Mouse (Mus musculus) heart, postnatal 10 days (tissue): ENCODE results near the gene Tepp. TPM values are rescaled to one million over a fixed set of nuclear protein-coding genes. Genes with fewer than 3 reads are reported as not detected.
A peak's percentile ranks its signal among the peaks of the same experiment; 100 is the strongest.

Experiments used
- DNase-seq, 2 experiments: peaks; one replicate each; pipeline ENCODE4 v3.0.0; 2021
- intact Hi-C: fragments of 180-260 bp; cut with DNase I; formaldehyde crosslinking; loops from one replicate; pipeline ENCODE4 v1.15.1; 2025
- total RNA-seq, 2 experiments: library from RNA; stranded (reverse); gene quantifications; 2 replicates each; pipeline ENCODE4 v1.2.3; 2021

Gene Tepp
- total RNA-seq, 2 experiments from 2014 or later = not detected

DNA sequence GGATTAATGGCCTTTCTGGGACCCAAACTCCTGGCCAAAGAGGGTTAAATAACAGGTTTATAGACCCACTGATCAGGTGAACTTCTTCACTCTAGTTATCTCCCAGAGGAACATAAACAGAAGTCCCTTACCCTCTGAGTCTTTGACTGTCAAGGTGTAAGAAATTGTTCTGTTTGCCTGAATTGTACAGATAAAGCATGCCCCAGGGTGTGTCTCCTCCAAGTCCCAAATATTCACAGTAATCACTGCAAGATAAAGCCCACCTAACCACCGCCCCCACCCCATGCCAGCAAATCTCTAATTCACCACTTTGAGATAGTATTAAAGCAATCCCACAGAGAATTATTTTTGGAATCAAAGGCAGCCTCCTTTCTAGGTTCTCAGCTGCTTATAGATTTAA is 20.0 kb downstream of the Tepp start:
- intact Hi-C loops = no loop called here
- no peak for DNase-seq

- intact Hi-C loops = loop anchor here (1.0 kb wide), 1 partner anchor 76 kb away; no protein-coding TSS in a partner anchor
- no peak for DNase-seq
These were observed 20.9 kb downstream of the Tepp start for GRCm38 (mm10) chr8:95331156-95331719.

- intact Hi-C loops = loop anchor here (1.0 kb wide), 1 partner anchor 77 kb away; no protein-coding TSS in a partner anchor
- DNase-seq = peak; percentile 96 to 98
These were observed 21.5 kb downstream of the Tepp start, which contains the start of the genes Zfp319 and Usb1 for GRCm38 (mm10) chr8:95331720-95332436. Gene Zfp319 (minus strand): TSS chr8:95331950. Gene Usb1 (plus strand): TSS chr8:95332284.

- intact Hi-C loops = no loop called here
- no peak for DNase-seq
These were observed 22.3 kb downstream of the Tepp start for GRCm38 (mm10) chr8:95332437-95333199.

DNA sequence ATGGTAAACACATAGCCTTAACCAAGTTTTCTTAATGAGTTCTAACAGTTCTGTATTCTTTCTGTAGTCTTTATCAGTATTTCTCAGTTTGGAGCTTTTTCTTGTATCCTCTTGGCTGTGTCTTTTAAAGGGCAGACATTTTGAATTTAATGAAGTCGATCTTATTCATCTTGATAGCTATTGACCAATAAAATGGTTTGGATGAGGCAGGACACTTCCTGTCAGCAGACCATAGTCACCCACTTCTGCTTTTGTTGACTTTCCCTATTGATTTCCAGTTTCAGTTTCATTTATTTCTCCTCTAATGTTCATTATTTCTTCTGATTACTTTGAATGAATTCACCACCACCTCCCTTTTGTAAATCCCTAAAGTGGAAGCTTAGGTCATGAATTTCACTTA is 25.3 kb downstream of the Tepp start:
- no peak for DNase-seq
- intact Hi-C loops = no loop called here

GRCm38 (mm10) chr8:95336363-95336762 is 26.0 kb downstream of the Tepp start:
- intact Hi-C loops = no loop called here
- DNase-seq = no peak

- intact Hi-C loops = no loop called here
- DNase-seq = peak; percentile 76 to 81
These were observed 31.4 kb downstream of the Tepp start for GRCm38 (mm10) chr8:95341721-95342120.

DNA sequence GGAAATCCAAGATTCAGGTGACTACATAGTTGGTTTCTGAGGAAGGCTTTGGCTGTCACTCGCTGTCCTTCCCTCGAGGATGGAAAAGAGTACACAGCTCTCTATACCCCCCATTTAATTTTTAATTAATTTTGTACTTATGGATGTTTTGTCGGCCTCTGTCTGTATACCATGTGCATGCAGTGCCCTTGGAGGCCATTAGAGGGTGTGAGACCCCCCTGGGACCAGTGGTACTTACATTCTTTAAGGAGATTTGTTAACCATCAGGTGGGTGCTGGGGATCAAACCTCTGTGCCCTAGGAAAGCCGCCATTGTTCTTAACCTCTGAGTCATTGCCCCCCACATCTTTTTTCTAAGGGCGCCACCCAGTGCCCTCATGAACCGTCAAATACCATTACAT is 34.3 kb downstream of the Tepp start:
- no peak for DNase-seq
- intact Hi-C loops = loop anchor here (5.0 kb wide), 3 partner anchors 108 to 258 kb away; no protein-coding TSS in a partner anchor

DNA sequence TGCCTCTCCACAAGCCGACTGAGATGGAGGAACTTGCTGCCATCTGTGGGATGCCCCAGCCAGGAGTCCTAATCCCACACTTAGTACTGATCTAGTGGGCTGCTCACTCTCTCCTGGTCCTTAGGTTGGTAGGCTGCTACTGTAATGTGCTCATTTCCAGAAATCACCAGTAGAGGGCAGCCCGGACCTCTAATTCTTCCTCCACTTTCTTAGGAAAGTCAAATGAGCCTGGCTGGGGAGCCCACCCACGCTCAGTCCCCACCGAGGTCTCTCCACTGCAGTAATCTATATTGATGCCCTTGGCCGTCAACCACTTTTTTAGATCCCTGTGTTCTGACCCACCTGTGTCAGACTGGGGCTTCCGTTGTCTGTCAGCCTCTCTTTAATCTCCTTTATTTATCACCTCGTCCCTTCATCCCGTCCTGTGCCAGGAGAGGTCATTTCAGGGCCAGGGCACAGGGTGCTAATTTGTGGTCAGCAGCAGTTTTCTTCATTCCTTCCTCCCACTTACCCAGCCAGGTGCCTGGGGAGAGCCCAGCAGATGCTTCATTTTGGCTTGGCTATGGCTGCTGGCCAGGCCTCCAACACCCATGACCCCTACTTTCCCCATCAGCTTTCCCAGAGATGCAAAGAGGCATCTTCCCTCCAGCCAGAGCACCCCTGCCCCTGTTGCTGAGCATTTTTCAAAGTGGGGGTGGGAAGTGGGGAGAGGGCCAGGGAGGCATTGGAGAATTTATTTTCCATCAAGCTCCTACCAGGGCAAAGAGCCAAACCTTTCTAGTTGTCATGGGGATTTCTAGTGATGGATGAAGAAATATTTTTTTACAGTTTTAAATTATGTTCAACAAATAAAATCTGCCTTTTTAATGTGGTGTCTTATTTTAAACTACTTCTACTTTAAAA is 36.5 kb downstream of the Tepp start:
- intact Hi-C loops = loop anchor here (1.0 to 5.0 kb wide), 5 partner anchors 83 to 350 kb away; no protein-coding TSS in a partner anchor
- DNase-seq = peak; percentile 84 to 90

GRCm38 (mm10) chr8:95348356-95348755 is 38.0 kb downstream of the Tepp start:
- DNase-seq = no peak
- intact Hi-C loops = loop anchor here (2.0 to 5.0 kb wide), 4 partner anchors 86 to 254 kb away; partner anchors contain the start of gene Cfap20

DNA sequence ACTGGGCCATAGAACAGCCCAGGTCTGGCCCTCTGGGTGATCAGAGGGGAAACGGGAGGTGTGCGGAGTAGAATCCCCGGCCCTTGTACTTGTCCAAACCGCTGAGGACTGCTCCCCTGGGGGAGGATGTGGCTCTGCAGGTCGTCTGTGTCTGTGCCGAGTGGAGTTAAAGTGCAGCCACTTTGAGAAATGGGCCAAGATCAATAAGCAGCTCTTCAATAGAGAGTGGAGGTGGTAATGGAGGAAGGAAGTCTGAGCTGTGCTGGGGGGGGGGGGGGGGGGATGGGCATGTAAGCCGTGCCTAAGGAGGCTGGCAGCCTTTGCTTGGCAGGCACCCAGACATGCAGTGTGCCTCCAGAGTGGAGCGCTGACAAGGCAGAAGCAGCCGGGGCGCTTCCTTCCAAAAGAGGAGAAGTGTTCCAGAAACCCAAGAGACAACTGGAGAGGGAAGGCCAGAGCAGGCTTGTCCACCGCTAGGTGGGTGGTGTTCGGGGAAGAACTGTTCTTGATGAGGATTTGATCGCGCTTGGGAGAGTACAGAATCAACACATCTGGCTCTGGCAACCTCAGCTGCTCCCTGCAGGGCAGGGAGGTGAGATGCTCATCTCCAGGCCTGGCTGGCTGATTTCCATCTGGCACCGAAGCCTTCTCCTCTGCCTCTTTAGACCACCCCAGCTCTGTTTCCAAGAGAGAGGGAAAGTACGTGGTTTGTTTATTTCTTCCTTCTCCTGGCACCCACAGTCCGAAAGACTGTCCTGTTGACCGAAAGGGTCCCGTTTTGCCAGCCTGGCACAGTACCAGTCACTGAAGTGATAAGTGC is 38.7 kb downstream of the Tepp start:
- intact Hi-C loops = loop anchor here (2.0 to 5.0 kb wide), 4 partner anchors 86 to 253 kb away; partner anchors contain the start of gene Cfap20
- peak; percentile 78 to 83 for DNase-seq

- intact Hi-C loops = loop anchor here (5.0 kb wide), 1 partner anchor 41 kb away; no protein-coding TSS in a partner anchor
- peak; percentile 50 to 57 for DNase-seq
These were observed 41.1 kb downstream of the Tepp start for GRCm38 (mm10) chr8:95351461-95351860.

DNA sequence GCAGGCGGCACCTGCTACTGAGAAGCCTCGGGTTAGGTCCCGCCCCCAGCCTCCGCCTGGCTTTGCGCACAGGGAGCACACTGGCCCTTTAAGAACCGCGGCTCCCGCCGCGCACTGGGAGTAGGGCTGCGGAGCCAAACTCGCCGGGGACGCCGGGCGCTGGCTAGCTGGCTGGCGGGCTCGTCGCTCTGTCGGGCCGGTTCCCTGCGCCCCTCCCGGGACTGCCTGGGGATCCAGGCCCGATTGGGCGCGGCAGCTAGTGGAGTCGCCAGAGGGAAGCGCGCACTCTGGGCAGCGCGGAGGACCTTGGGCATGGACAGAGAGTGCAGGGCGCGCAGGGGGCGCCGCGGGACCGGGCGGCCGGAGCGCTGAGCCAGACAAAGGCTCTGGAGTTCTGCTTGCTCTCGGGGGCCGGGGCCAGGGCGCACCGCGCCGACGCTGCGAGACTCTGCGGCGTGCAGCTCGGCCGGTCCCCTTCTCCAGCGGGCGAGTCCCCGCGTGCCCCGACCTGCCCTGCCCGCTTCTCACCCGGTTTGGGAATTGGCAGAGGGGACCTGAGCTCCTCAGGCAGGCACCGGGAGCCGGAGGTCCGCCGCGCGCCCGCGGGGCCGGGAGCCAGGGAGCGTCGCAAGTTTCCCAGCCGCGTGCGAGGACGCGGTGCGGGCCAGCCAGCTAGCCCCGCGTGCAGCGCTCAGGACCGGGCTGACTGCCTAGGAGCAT is 41.9 kb downstream of the Tepp start, which contains the start of gene Mmp15:
TSS of gene Mmp15 (plus strand) at position 118 of the 720 bp plus-strand sequence.
- peak; percentile 87 to 91 for DNase-seq
- intact Hi-C loops = loop anchor here (1.0 to 5.0 kb wide), 2 partner anchors 40 to 75 kb away; no protein-coding TSS in a partner anchor

GRCm38 (mm10) chr8:95352871-95353866 is 42.8 kb downstream of the Tepp start:
- intact Hi-C loops = loop anchor here (1.0 to 5.0 kb wide), 3 partner anchors 25 to 74 kb away; no protein-coding TSS in a partner anchor
- DNase-seq = peak; percentile 73 to 76

DNA sequence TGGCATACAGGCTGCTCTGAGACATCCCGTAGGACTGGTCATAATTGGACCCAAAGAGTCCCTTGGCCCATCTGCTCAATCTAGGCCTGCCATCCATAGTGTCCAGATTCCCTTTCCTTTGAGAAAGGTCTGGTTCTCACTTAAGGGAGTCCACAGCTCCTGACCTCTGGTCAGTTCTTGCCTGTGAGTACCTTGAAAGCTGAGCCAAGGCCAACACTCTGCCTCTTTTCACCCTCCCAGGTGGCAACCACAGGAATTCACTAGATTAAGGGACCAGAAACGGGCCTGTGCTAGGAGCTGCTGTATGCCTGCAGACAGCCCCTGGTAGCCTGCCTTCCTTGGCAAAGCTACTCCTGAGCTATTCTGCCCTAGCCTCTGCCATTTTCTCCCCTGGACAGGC is 44.2 kb downstream of the Tepp start:
- intact Hi-C loops = loop anchor here (5.0 kb wide), 1 partner anchor 38 kb away; no protein-coding TSS in a partner anchor

GRCm38 (mm10) chr8:95358550-95359411 is 48.4 kb downstream of the Tepp start:
- DNase-seq = peak in 1 of 2 experiments; percentile 53

More for the DNA sequence above, 44.2 kb downstream of the Tepp start:
- DNase-seq = no peak

More at GRCm38 (mm10) chr8:95358550-95359411, 48.4 kb downstream of the Tepp start:
- intact Hi-C loops = no loop called here
